Mouse (Mus musculus): ENCODE data around the gene Tinagl1.

Tinagl1 gene

GRCm38 (mm10) chr4:130176156-130176720, 1.3 kb upstream of the Tinagl1 start:
- DNase-seq = no peak

- peak; percentile 75 for DNase-seq
These were observed 439 bp downstream of the Tinagl1 start for GRCm38 (mm10) chr4:130174335-130175031.

- no peak for DNase-seq
These were observed 1.0 kb downstream of the Tinagl1 start for GRCm38 (mm10) chr4:130173911-130174311.

GRCm38 (mm10) chr4:130173060-130173822, 1.7 kb downstream of the Tinagl1 start:
- DNase-seq = no peak

- DNase-seq = peak; percentile 63
These were observed 2.8 kb downstream of the Tinagl1 start for GRCm38 (mm10) chr4:130171951-130172765.

GRCm38 (mm10) chr4:130170362-130170761, 4.6 kb downstream of the Tinagl1 start:
- DNase-seq = no peak

- no peak for DNase-seq
These were observed 5.4 kb downstream of the Tinagl1 start for GRCm38 (mm10) chr4:130169411-130169971.

- DNase-seq = peak; percentile 49
These were observed 6.4 kb downstream of the Tinagl1 start for GRCm38 (mm10) chr4:130168280-130169183.

- no peak for DNase-seq
These were observed 7.1 kb downstream of the Tinagl1 start for GRCm38 (mm10) chr4:130167814-130168213.

- DNase-seq = peak; percentile 24
These were observed 7.6 kb downstream of the Tinagl1 start for GRCm38 (mm10) chr4:130167321-130167720.

GRCm38 (mm10) chr4:130166592-130166991, 8.3 kb downstream of the Tinagl1 start:
- DNase-seq = no peak

GRCm38 (mm10) chr4:130166061-130166460, 8.9 kb downstream of the Tinagl1 start:
- no peak for DNase-seq

GRCm38 (mm10) chr4:130164121-130164520, 10.8 kb downstream of the Tinagl1 start:
- no peak for DNase-seq

- DNase-seq = peak; percentile 44
These were observed 11.5 kb downstream of the Tinagl1 start for GRCm38 (mm10) chr4:130163391-130163861.

- DNase-seq = no peak
These were observed 13.6 kb downstream of the Tinagl1 start for GRCm38 (mm10) chr4:130161349-130161748.

- DNase-seq = no peak
These were observed 18.0 kb downstream of the Tinagl1 start for GRCm38 (mm10) chr4:130156812-130157371.

- no peak for DNase-seq
These were observed 20.7 kb downstream of the Tinagl1 start for GRCm38 (mm10) chr4:130154250-130154649.

- DNase-seq = no peak
These were observed 26.5 kb downstream of the Tinagl1 start for GRCm38 (mm10) chr4:130148405-130148804.

GRCm38 (mm10) chr4:130141786-130142185, 33.1 kb downstream of the Tinagl1 start:
- no peak for DNase-seq

GRCm38 (mm10) chr4:130140992-130141402, 33.9 kb downstream of the Tinagl1 start:
- DNase-seq = peak; percentile 20

GRCm38 (mm10) chr4:130139214-130139492, 35.8 kb downstream of the Tinagl1 start, which contains the start of gene Hcrtr1:
TSS of gene Hcrtr1 (minus strand) at chr4:130139359.
- DNase-seq = no peak

Measured in embryo, embryonic 11 days (tissue).